21 mouse cellular contexts compared by ENCODE assay signal in genomic region chr6:27646503-27646902, GRCm38 (mm10).
A peak's percentile ranks its signal among the peaks of the same experiment; 100 is the strongest.
DNase-seq lines count a peak whose midpoint lies in the region; ATAC-seq lines count a peak whose summit lies in the region.
"Had no signal": no experiment of that assay in that cellular context is flagged by ENCODE, and none has a peak within 500 bp of the region (broad histone marks: within the 10 kb centered on the region; RNA-seq: fewer than 3 reads in every experiment).

No protein-coding gene starts in this region.

- H3K27ac ChIP-seq in forebrain, embryonic 15.5 days (replicated peaks) = no peak overlapping the region
- no peak overlapping the region for H3K27ac ChIP-seq in forebrain, embryonic 11.5 days (ENCODE audit: low read depth, low read length)
- H3K27ac ChIP-seq: embryonic facial prominence, embryonic 10.5 days; hindbrain, embryonic 15.5 days; kidney, postnatal 0 days; limb, embryonic 15.5 days had no signal

- H3K9ac ChIP-seq in forebrain, embryonic 15.5 days (replicated peaks) = no peak overlapping the region
- no peak overlapping the region for H3K9ac ChIP-seq in forebrain, embryonic 11.5 days (ENCODE audit: low read length)
- H3K9ac ChIP-seq: heart, embryonic 12.5 days; hindbrain, embryonic 15.5 days; limb, embryonic 15.5 days had no signal

- H3K4me1 ChIP-seq in forebrain, embryonic 15.5 days = no peaks in the 10 kb centered on the region
- no peaks in the 10 kb centered on the region for H3K4me1 ChIP-seq in forebrain, embryonic 11.5 days (replicated peaks; ENCODE audit: control insufficient read depth, insufficient read depth, low read length)
- H3K4me1 ChIP-seq: embryonic facial prominence, embryonic 10.5 days; heart, embryonic 12.5 days; hindbrain, embryonic 15.5 days; limb, embryonic 15.5 days had no signal

- no peaks in the 10 kb centered on the region for H3K36me3 ChIP-seq in forebrain, embryonic 15.5 days
- H3K36me3 ChIP-seq in forebrain, embryonic 11.5 days (ENCODE audit: control insufficient read depth, insufficient read depth, low read length) = no peaks in the 10 kb centered on the region
- H3K36me3 ChIP-seq: embryonic facial prominence, embryonic 10.5 days; heart, embryonic 12.5 days; hindbrain, embryonic 15.5 days; limb, embryonic 15.5 days had no signal

- WGBS in forebrain, embryonic 15.5 days = 19% methylated on average over 1 of the region's 1 CpGs
- WGBS in forebrain, embryonic 11.5 days = 81% methylated on average over 1 of the region's 1 CpGs

- H3K27me3 ChIP-seq in forebrain, embryonic 15.5 days = no peaks in the 10 kb centered on the region
- H3K27me3 ChIP-seq in forebrain, embryonic 11.5 days (ENCODE audit: control insufficient read depth, insufficient read depth, low read length) = no peaks in the 10 kb centered on the region
- H3K27me3 ChIP-seq: heart, embryonic 12.5 days; hindbrain, embryonic 15.5 days; limb, embryonic 15.5 days had no signal

- intact Hi-C loops in left cerebral cortex, postnatal 25 days (cut with DNase I) = no loop called here

- ATAC-seq in forebrain, embryonic 15.5 days (replicated peaks) = 0 out of 2 replicates have a peak, but pooled peaks have one; percentile 38
- no peak for ATAC-seq in forebrain, embryonic 11.5 days (replicated peaks; ENCODE audit: low FRiP score)
- no peak for ATAC-seq in granulocyte monocyte progenitor cell, adult 5-6 weeks (replicated peaks; ENCODE audit: poor library complexity, severe bottlenecking)
- ATAC-seq: activated CD4-positive, CD25-positive, alpha-beta regulatory T cell, adult 4 months; intestine, embryonic 16.5 days; midbrain, embryonic 16.5 days; Patski had no signal

- no peak overlapping the region for H3K4me3 ChIP-seq in forebrain, embryonic 15.5 days
- no peak overlapping the region for H3K4me3 ChIP-seq in forebrain, embryonic 11.5 days (ENCODE audit: low read depth, low read length)
- H3K4me3 ChIP-seq: embryonic facial prominence, embryonic 10.5 days; heart, embryonic 12.5 days; hindbrain, embryonic 15.5 days; limb, embryonic 15.5 days had no signal

- no peak for DNase-seq in forebrain, embryonic 11.5 days (ENCODE audit: low spot score)
- DNase-seq in 3T3-L1 (ENCODE audit: low read depth, low spot score) = peak; percentile 52
- peak; percentile 36 to 74 for DNase-seq in frontal cortex, adult 2 months (ENCODE audit: extremely low spot score in 1 of 2, low spot score in 1 of 2)
- peak; percentile 27 to 90 for DNase-seq in left cerebral cortex, postnatal 25 days (ENCODE audit: low spot score in 2 of 2)
- no peak for DNase-seq in adrenal gland, adult 18-20 months (ENCODE audit: low spot score in 2 of 2)
- DNase-seq in cerebellum, postnatal 25 days = no peak
- DNase-seq: cerebellum, adult 11 months; cerebellum, postnatal 14 days; lung, adult 18-20 months; thymus, adult 18-20 months had no signal

- no peak overlapping the region for H3K4me2 ChIP-seq in forebrain, embryonic 15.5 days (replicated peaks)
- no peak overlapping the region for H3K4me2 ChIP-seq in forebrain, embryonic 11.5 days (ENCODE audit: low read depth, low read length, severe bottlenecking)
- H3K4me2 ChIP-seq: heart, embryonic 12.5 days; hindbrain, embryonic 15.5 days; limb, embryonic 15.5 days had no signal

- no peaks in the 10 kb centered on the region for H3K9me3 ChIP-seq in forebrain, embryonic 15.5 days
- no peaks in the 10 kb centered on the region for H3K9me3 ChIP-seq in forebrain, embryonic 11.5 days (ENCODE audit: control insufficient read depth, low read length)
- H3K9me3 ChIP-seq: embryonic facial prominence, embryonic 10.5 days; heart, embryonic 12.5 days; hindbrain, embryonic 15.5 days; limb, embryonic 15.5 days had no signal

Comparison
In these comparisons a context has a peak if more than half of its experiments do, and no peak if none do; other contexts are left out.
1. DNase-seq: peak in 3T3-L1 (single experiment), frontal cortex, adult 2 months (2 of 2) and left cerebral cortex, postnatal 25 days (2 of 2); none in forebrain, embryonic 11.5 days (single experiment), adrenal gland, adult 18-20 months (0 of 2) and cerebellum, postnatal 25 days (0 of 2).